Mouse (Mus musculus): Measurements from ENCODE around the gene Xxylt1.

GRCm38 (mm10) chr16:31121612-31122011 lies 40.4 kb upstream of the Xxylt1 start:
- TF ChIP-seq CTCF (IDR thresholded peaks at IDR 0.05; ENCODE audit: control insufficient read depth, insufficient read depth, low read length) (no peak), POLR2A (IDR thresholded peaks at IDR 0.05; ENCODE audit: borderline replicate concordance, control insufficient read depth, low read depth, low read length) (no peak)
